17 mouse cellular contexts compared by ENCODE assay signal in genomic region chr10:95957574-95957973, GRCm38 (mm10).
"Had no signal": no experiment of that assay in that cellular context is flagged by ENCODE, and none has a peak within 500 bp of the region (broad histone marks: within the 10 kb centered on the region; RNA-seq: fewer than 3 reads in every experiment).

No protein-coding gene starts in this region.

- H3K27ac ChIP-seq: kidney, postnatal 0 days; liver, embryonic 14.5 days; macrophage; midbrain, embryonic 12.5 days; midbrain, embryonic 15.5 days; stomach, postnatal 0 days had no signal

- DNase-seq: kidney, adult 2 months; kidney, postnatal 25 days; liver, postnatal 0 days; lung, embryonic 14.5 days; right cerebral cortex, adult 18-20 months; right cerebral cortex, postnatal 14 days; right cerebral cortex, postnatal 4 days; thymus, adult 2 months; thymus, postnatal 14 days; thymus, postnatal 4 days had no signal

- H3K4me3 ChIP-seq: midbrain, embryonic 12.5 days; midbrain, embryonic 15.5 days; myocyte had no signal
